Mouse (Mus musculus) embryonic fibroblast, embryonic 13.5 days (primary cell): Measurements from ENCODE around the gene Ddx42.

Experiments
- CTCF ChIP-seq: IDR thresholded peaks from 2 replicates; pipeline ENCODE4 v1.5.1; 2011; ENCODE audit warnings: mild to moderate bottlenecking, control low read depth, low read length, moderate library complexity, borderline replicate concordance; ENCODE audit not compliant: insufficient read depth
- POLR2A ChIP-seq: IDR thresholded peaks from 2 replicates; pipeline ENCODE4 v1.6.1; 2011; ENCODE audit warnings: low read depth, mild to moderate bottlenecking, control low read depth, low read length, moderate library complexity

- TF ChIP-seq CTCF (no peak), POLR2A (no peak)
Observed at GRCm38 (mm10) chr11:106269060-106269431, 52.3 kb downstream of the Ddx42 start.
